Mouse (Mus musculus) ES-Bruce4 (cell line): Measurements from ENCODE around the gene Paqr3.

ENCODE experiments used
- CTCF ChIP-seq: IDR thresholded peaks from one replicate; pipeline ENCODE4 v1.8.1; 2011; ENCODE audit warnings: low read depth, low read length
- EP300 ChIP-seq: IDR thresholded peaks from 2 replicates; pipeline ENCODE4 v1.6.1; 2011; ENCODE audit warnings: low read depth, low read length; ENCODE audit not compliant: insufficient read depth

DNA sequence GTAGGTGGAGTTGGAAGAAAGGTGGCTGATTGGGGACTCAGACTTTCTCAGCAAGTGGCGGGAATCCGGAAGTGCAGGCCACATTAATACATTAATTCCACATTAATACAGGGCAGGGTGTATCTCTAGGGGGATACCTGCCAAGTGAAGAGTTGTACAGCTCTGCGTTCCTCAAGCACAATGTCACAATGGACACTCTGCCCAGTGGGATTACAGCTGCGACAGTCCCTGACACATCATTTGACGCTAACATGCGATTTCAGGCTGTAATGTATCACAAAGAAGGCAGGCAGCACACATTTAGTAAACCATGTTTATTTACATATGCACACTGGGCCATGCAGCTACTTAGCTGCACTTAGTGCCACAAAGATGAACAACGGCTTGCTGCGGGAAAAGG lies 18.4 kb downstream of the Paqr3 start:
- TF ChIP-seq CTCF (no peak), EP300 (no peak)
